ENCODE assay signal across 31 mouse cellular contexts in genomic region chr6:86033635-86034034, GRCm38 (mm10). TPM values are rescaled to one million over a fixed set of nuclear protein-coding genes. Genes with fewer than 3 reads are reported as not detected.
"Had no signal": no experiment of that assay in that cellular context is flagged by ENCODE, and none has a peak within 500 bp of the region (broad histone marks: within the 10 kb centered on the region; RNA-seq: fewer than 3 reads in every experiment).

No protein-coding gene starts in this region.

- H3K27me3 ChIP-seq: hindbrain, embryonic 12.5 days had no signal

- H3K9ac ChIP-seq: heart, embryonic 12.5 days; hindbrain, embryonic 12.5 days; hindbrain, embryonic 14.5 days; intestine, embryonic 15.5 days; kidney, embryonic 15.5 days; limb, embryonic 13.5 days; limb, embryonic 15.5 days had no signal

- DNase-seq: gastrocnemius, adult 2 months; gastrocnemius, postnatal 10 days; gastrocnemius, postnatal 25 days; heart, adult 18-20 months; heart, postnatal 10 days; heart, postnatal 4 days; kidney, adult 18-20 months; kidney, adult 8-10 months; kidney, postnatal 14 days; kidney, postnatal 36 days; layer of hippocampus, adult 9-11 months; layer of hippocampus, postnatal 36 days; left cerebral cortex, postnatal 4 days had no signal

- H3K4me3 ChIP-seq: gastrocnemius, adult 2 months; heart, embryonic 10.5 days; heart, embryonic 12.5 days; hindbrain, embryonic 10.5 days; hindbrain, embryonic 12.5 days; intestine, embryonic 15.5 days; kidney, embryonic 15.5 days; limb, embryonic 13.5 days; limb, embryonic 15.5 days had no signal

- ATAC-seq: hindbrain, embryonic 16.5 days; inflammation-experienced regulatory T-cells, adult 6 months; intestine, embryonic 15.5 days; intestine, postnatal 0 days had no signal

- H3K9me3 ChIP-seq: heart, embryonic 10.5 days; heart, embryonic 12.5 days; hindbrain, embryonic 10.5 days; hindbrain, embryonic 12.5 days; intestine, embryonic 15.5 days; kidney, embryonic 15.5 days; limb, embryonic 13.5 days; limb, embryonic 15.5 days had no signal

- H3K4me2 ChIP-seq: heart, embryonic 12.5 days; hindbrain, embryonic 12.5 days; intestine, embryonic 15.5 days; kidney, embryonic 15.5 days; limb, embryonic 13.5 days; limb, embryonic 15.5 days had no signal

- H3K36me3 ChIP-seq: heart, embryonic 10.5 days; heart, embryonic 12.5 days; hindbrain, embryonic 10.5 days; hindbrain, embryonic 12.5 days; intestine, embryonic 15.5 days; kidney, embryonic 15.5 days; limb, embryonic 13.5 days; limb, embryonic 15.5 days had no signal

- H3K27ac ChIP-seq: gastrocnemius, adult 2 months; heart, embryonic 10.5 days; hindbrain, embryonic 10.5 days; hindbrain, embryonic 12.5 days; hindbrain, embryonic 14.5 days; intestine, embryonic 15.5 days; kidney, embryonic 15.5 days; kidney, postnatal 0 days; limb, embryonic 13.5 days; limb, embryonic 15.5 days had no signal

RNA-seq across cellular contexts. Expression of gene Add2, which starts 5.2 kb away (rescaled TPM):
- polyA plus RNA-seq: inflammation-experienced regulatory T-cells, adult 6 months had no signal

RNA-seq across cellular contexts. Expression of gene Figla, which starts 17.7 kb away (rescaled TPM):
- polyA plus RNA-seq: frontal cortex, adult 2 months; heart, embryonic 10.5 days; heart, embryonic 12.5 days; heart, embryonic 14.5 days; heart, embryonic 16.5 days; hindbrain, embryonic 10.5 days; hindbrain, embryonic 12.5 days; hindbrain, embryonic 14.5 days; hindbrain, embryonic 16.5 days; inflammation-experienced regulatory T-cells, adult 6 months; intestine, embryonic 15.5 days; intestine, postnatal 0 days; kidney, embryonic 15.5 days; kidney, postnatal 0 days; large intestine, adult 2 months; limb, embryonic 11.5 days; limb, embryonic 13.5 days; limb, embryonic 15.5 days had no signal
